ENCODE assay signal across 14 mouse cellular contexts in genomic region chr13:44282731-44283571, GRCm38 (mm10).
DNase-seq lines count a peak whose midpoint lies in the region; ATAC-seq and TF ChIP-seq lines count a peak whose summit lies in the region.
"Had no signal": no experiment of that assay in that cellular context is flagged by ENCODE, and none has a peak within 500 bp of the region (broad histone marks: within the 10 kb centered on the region; RNA-seq: fewer than 3 reads in every experiment).

No protein-coding gene starts in this region.

- H3K4me2 ChIP-seq in limb, embryonic 13.5 days (replicated peaks) = no peak overlapping the region
- H3K4me2 ChIP-seq in intestine, embryonic 16.5 days (ENCODE audit: low read depth, low read length) = no peak overlapping the region
- H3K4me2 ChIP-seq: limb, embryonic 12.5 days; midbrain, embryonic 12.5 days had no signal

- ATAC-seq in limb, embryonic 13.5 days (ENCODE audit: low FRiP score, low read depth) = peak; percentile 59
- no peak for ATAC-seq in intestine, embryonic 16.5 days

- TF ChIP-seq CTCF in cortical plate, adult 2 months (IDR thresholded peaks at IDR 0.05; ENCODE audit: extremely low read depth, insufficient read depth, low read length) = no peak
- no peak for TF ChIP-seq CTCF in left cerebral cortex, adult 2 months (IDR thresholded peaks at IDR 0.05)

- H3K4me3 ChIP-seq in heart, embryonic 10.5 days = no peak overlapping the region
- no peak overlapping the region for H3K4me3 ChIP-seq in limb, embryonic 13.5 days
- no peak overlapping the region for H3K4me3 ChIP-seq in limb, embryonic 10.5 days
- H3K4me3 ChIP-seq in cortical plate, adult 2 months (ENCODE audit: insufficient read depth, low read length) = no peak overlapping the region
- H3K4me3 ChIP-seq in left cerebral cortex, adult 2 months = no peak overlapping the region
- no peak overlapping the region for H3K4me3 ChIP-seq in intestine, embryonic 16.5 days (ENCODE audit: low read length)
- H3K4me3 ChIP-seq: erythroblast, embryonic 14.5 days; limb, embryonic 12.5 days; midbrain, embryonic 12.5 days had no signal

- no peak for TF ChIP-seq POLR2A in cortical plate, adult 2 months (IDR thresholded peaks at IDR 0.05; ENCODE audit: extremely low read depth, insufficient read depth, low read length)

- H3K4me1 ChIP-seq in heart, embryonic 10.5 days = peaks cover 15% of the 10 kb centered on the region
- peaks cover 24% of the 10 kb centered on the region for H3K4me1 ChIP-seq in limb, embryonic 13.5 days
- peaks cover 7% of the 10 kb centered on the region; the same call in 1 of the 2 replicates for H3K4me1 ChIP-seq in limb, embryonic 10.5 days
- H3K4me1 ChIP-seq in cortical plate, adult 2 months (ENCODE audit: control insufficient read depth, insufficient read depth, low read length) = peaks cover 9% of the 10 kb centered on the region
- H3K4me1 ChIP-seq in intestine, embryonic 16.5 days (ENCODE audit: control insufficient read depth, insufficient read depth, low read length) = no peaks in the 10 kb centered on the region
- H3K4me1 ChIP-seq: midbrain, embryonic 12.5 days had no signal

- no peak overlapping the region for H3K27ac ChIP-seq in heart, embryonic 10.5 days
- H3K27ac ChIP-seq in limb, embryonic 13.5 days = peak overlapping the region; percentile 49; the same call in 1 of the 2 replicates
- H3K27ac ChIP-seq in limb, embryonic 10.5 days = no peak overlapping the region
- 0 out of 2 replicates have a peak overlapping the region, but pooled peaks have one; percentile 18 for H3K27ac ChIP-seq in cortical plate, adult 2 months (ENCODE audit: insufficient read depth, low read length)
- H3K27ac ChIP-seq in left cerebral cortex, adult 2 months = peak overlapping the region; percentile 36; the same call in 1 of the 2 replicates
- H3K27ac ChIP-seq in intestine, embryonic 16.5 days (ENCODE audit: low read length) = no peak overlapping the region
- H3K27ac ChIP-seq: limb, embryonic 12.5 days; midbrain, embryonic 12.5 days had no signal

- H3K9ac ChIP-seq in limb, embryonic 13.5 days = no peak overlapping the region
- H3K9ac ChIP-seq in intestine, embryonic 16.5 days (ENCODE audit: low read depth, low read length) = no peak overlapping the region
- H3K9ac ChIP-seq: limb, embryonic 12.5 days; midbrain, embryonic 12.5 days had no signal

- H3K9me3 ChIP-seq in heart, embryonic 10.5 days = no peaks in the 10 kb centered on the region
- no peaks in the 10 kb centered on the region for H3K9me3 ChIP-seq in limb, embryonic 13.5 days
- H3K9me3 ChIP-seq in limb, embryonic 10.5 days (replicated peaks) = no peaks in the 10 kb centered on the region
- no peaks in the 10 kb centered on the region for H3K9me3 ChIP-seq in intestine, embryonic 16.5 days (ENCODE audit: control insufficient read depth, low read length)
- H3K9me3 ChIP-seq: limb, embryonic 12.5 days; midbrain, embryonic 12.5 days had no signal

- intact Hi-C loops in left cerebral cortex, adult 2 months (cut with DNase I) = loop anchor here (1.0 to 2.0 kb wide), 4 partner anchors 34 to 419 kb away; no protein-coding TSS in a partner anchor

- H3K27me3 ChIP-seq in heart, embryonic 10.5 days (ENCODE audit: insufficient read depth, poor library complexity, severe bottlenecking) = no peaks in the 10 kb centered on the region
- H3K27me3 ChIP-seq in limb, embryonic 13.5 days = no peaks in the 10 kb centered on the region
- H3K27me3 ChIP-seq in limb, embryonic 10.5 days (ENCODE audit: low read depth, poor library complexity, severe bottlenecking) = no peaks in the 10 kb centered on the region
- H3K27me3 ChIP-seq in intestine, embryonic 16.5 days (replicated peaks; ENCODE audit: control insufficient read depth, insufficient read depth, low read length) = no peaks in the 10 kb centered on the region
- H3K27me3 ChIP-seq: limb, embryonic 12.5 days; midbrain, embryonic 12.5 days had no signal

- 85% methylated on average over 16 of the region's 16 CpGs for WGBS in heart, embryonic 10.5 days
- 60% methylated on average over 16 of the region's 16 CpGs for WGBS in limb, embryonic 13.5 days
- 89% methylated on average over 16 of the region's 16 CpGs for WGBS in limb, embryonic 10.5 days
- WGBS in intestine, embryonic 16.5 days = 54% methylated on average over 16 of the region's 16 CpGs

- H3K36me3 ChIP-seq in heart, embryonic 10.5 days = no peaks in the 10 kb centered on the region
- H3K36me3 ChIP-seq in limb, embryonic 13.5 days = no peaks in the 10 kb centered on the region
- no peaks in the 10 kb centered on the region for H3K36me3 ChIP-seq in limb, embryonic 10.5 days
- H3K36me3 ChIP-seq in intestine, embryonic 16.5 days (ENCODE audit: control insufficient read depth, insufficient read depth, low read length) = no peaks in the 10 kb centered on the region
- H3K36me3 ChIP-seq: limb, embryonic 12.5 days; midbrain, embryonic 12.5 days had no signal

- peak; percentile 59 for DNase-seq in heart, embryonic 10.5 days (ENCODE audit: low spot score)
- DNase-seq in heart, adult 8-10 months (ENCODE audit: low spot score) = no peak
- no peak for DNase-seq in limb, embryonic 10.5 days (ENCODE audit: low spot score)
- peak; percentile 34 to 43 for DNase-seq in left cerebral cortex, adult 2 months (ENCODE audit: extremely low spot score in 1 of 2, low spot score in 2 of 2)
- DNase-seq in Muller cell, postnatal 12 days (ENCODE audit: inconsistent ontology term) = no peak
- DNase-seq: cerebellum, adult 8-10 months; retina, postnatal 1 day; thymus, adult 18-20 months had no signal

Comparison
In these comparisons a context has a peak if more than half of its experiments do, and no peak if none do; other contexts are left out.
1. DNase-seq: peak in heart, embryonic 10.5 days (single experiment) and left cerebral cortex, adult 2 months (2 of 2); none in heart, adult 8-10 months (single experiment), limb, embryonic 10.5 days (single experiment) and Muller cell, postnatal 12 days (single experiment).
2. H3K27ac ChIP-seq: peak in limb, embryonic 13.5 days (single experiment), cortical plate, adult 2 months (single experiment) and left cerebral cortex, adult 2 months (single experiment); none in heart, embryonic 10.5 days (single experiment), limb, embryonic 10.5 days (single experiment) and intestine, embryonic 16.5 days (single experiment).